Mouse (Mus musculus): ENCODE data around the gene Nkx1-1.

- TF ChIP-seq CTCF (IDR thresholded peaks at IDR 0.05; ENCODE audit: control insufficient read depth, insufficient read depth, insufficient read length) (no peak), MYOD1 (IDR thresholded peaks at IDR 0.05; ENCODE audit: control insufficient read depth, insufficient read length, low read depth) (no peak), CEBPB (IDR thresholded peaks at IDR 0.05; ENCODE audit: low read depth) (no peak), FOSL1 (IDR thresholded peaks at IDR 0.05; ENCODE audit: insufficient read depth, low read length, poor library complexity, severe bottlenecking) (no peak), MAX (IDR thresholded peaks at IDR 0.05) (no peak)
Observed at GRCm38 (mm10) chr5:33480582-33481317, 47.0 kb upstream of the Nkx1-1 start.

Measured in C2C12 (cell line).